Mouse (Mus musculus) heart, embryonic 10.5 days (tissue): ENCODE results near the gene Rbpj. TPM values are rescaled to one million over a fixed set of nuclear protein-coding genes. Genes with fewer than 3 reads are reported as not detected.

Source experiments
- DNase-seq: peaks from one replicate; pipeline ENCODE4 v3.0.0-alpha.2; 2017; ENCODE audit warnings: low spot score
- H3K27ac ChIP-seq: fragments of 300-500 bp; sonication (generic); 2 replicates; pipeline ENCODE4 v1.5.1; 2016; ENCODE audit warnings: mild to moderate bottlenecking
- H3K27me3 ChIP-seq: fragments of 300-500 bp; sonication (generic); 2 replicates; pipeline ENCODE4 v1.6.1; 2016; ENCODE audit warnings: mild to moderate bottlenecking; ENCODE audit not compliant: poor library complexity, insufficient read depth, severe bottlenecking
- H3K36me3 ChIP-seq: fragments of 300-500 bp; sonication (generic); 2 replicates; pipeline ENCODE4 v1.6.1; 2016; ENCODE audit warnings: mild to moderate bottlenecking, moderate library complexity
- H3K4me1 ChIP-seq: fragments of 300-500 bp; sonication (generic); 2 replicates; pipeline ENCODE4 v1.6.1; 2016; ENCODE audit warnings: mild to moderate bottlenecking
- H3K4me3 ChIP-seq: fragments of 300-500 bp; sonication (generic); 2 replicates; pipeline ENCODE4 v1.5.1; 2016; ENCODE audit warnings: mild to moderate bottlenecking, moderate library complexity
- H3K9me3 ChIP-seq: fragments of 300-500 bp; sonication (generic); 2 replicates; pipeline ENCODE4 v1.6.1; 2016; ENCODE audit warnings: mild to moderate bottlenecking, moderate library complexity
- WGBS: fragments of 180-500 bp; shearing (Covaris S2); methylation state at CpG from one replicate; pipeline ENCODE4 v1.1.7; 2016; 5-methylcytosine and 5-hydroxymethylcytosine counted together
- polyA plus RNA-seq: library from polyadenylated mRNA; unstranded; fragments of >200 nt; fragmentation: Nextera tagmentation; extraction: Ambion mirVana; gene quantifications from 2 replicates; pipeline ENCODE4 v1.2.1, GENCODE M21; 2016

The Rbpj gene
- polyA plus RNA-seq, 1 experiment from 2014 or later: 24.6 TPM

GRCm38 (mm10) chr5:53503261-53503660, 37.3 kb downstream of the Rbpj start:
- H3K27ac ChIP-seq: no peak overlapping the region
- no peak overlapping the region for H3K4me3 ChIP-seq
- no peaks in the 10 kb centered on the region for H3K36me3 ChIP-seq
- 0 out of 2 replicates have a peak, but pooled peaks cover 11% of the 10 kb centered on the region for H3K27me3 ChIP-seq
- H3K4me1 ChIP-seq: no peaks in the 10 kb centered on the region
- no peak for DNase-seq
- H3K9me3 ChIP-seq: no peaks in the 10 kb centered on the region
- 41% methylated on average over 3 of the region's 3 CpGs for WGBS

DNA sequence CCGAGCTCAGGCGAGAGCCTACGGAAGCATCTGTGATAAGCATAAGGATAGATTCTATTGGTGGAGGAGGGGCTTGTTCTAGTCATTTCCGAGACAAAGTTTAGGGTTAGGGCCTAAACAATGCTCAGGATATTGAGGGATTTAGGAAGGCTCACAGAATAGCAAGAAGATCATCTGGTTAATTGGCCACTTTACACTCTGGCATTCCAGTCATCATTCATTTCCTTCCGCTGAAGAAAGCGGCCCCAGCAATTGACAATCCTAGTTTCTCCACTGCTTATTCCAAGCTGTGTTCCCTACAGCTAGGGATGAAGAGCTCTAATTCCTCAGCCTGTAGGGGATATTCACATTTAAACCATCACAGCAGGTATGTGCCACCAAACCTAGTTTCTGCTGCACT, 39.8 kb downstream of the Rbpj start:
- Histone ChIP-seq H3K27ac (no peak overlapping the region), H3K27me3 (peaks cover 25% of the 10 kb centered on the region; the same call in 1 of the 2 replicates), H3K36me3 (no peaks in the 10 kb centered on the region), H3K9me3 (no peaks in the 10 kb centered on the region), H3K4me1 (0 out of 2 replicates have a peak, but pooled peaks cover 4% of the 10 kb centered on the region), H3K4me3 (no peak overlapping the region)
- no peak for DNase-seq
- WGBS: 76% methylated on average over 6 of the region's 6 CpGs

DNA sequence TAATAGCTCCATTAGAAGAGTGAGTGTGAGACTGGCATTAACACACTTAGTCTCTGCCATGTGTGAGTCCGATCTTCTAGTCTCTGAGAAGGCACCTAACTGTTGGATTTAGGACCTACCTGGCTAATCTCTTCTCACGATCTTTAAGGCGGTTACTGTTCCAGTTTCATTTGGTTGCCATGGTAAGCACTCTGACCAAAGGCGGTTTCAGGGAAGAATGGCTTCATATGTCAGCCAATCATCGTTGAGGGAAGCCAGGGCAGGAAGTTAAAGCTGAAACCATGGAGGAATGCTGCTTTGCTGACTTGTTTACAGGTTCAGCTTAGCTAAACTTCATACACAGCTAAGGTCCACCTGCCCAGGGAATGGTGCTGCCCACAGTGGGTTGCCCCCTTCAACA, 41.4 kb downstream of the Rbpj start:
- Histone ChIP-seq H3K36me3 (no peaks in the 10 kb centered on the region), H3K4me1 (0 out of 2 replicates have a peak, but pooled peaks cover 4% of the 10 kb centered on the region), H3K27ac (no peak overlapping the region), H3K9me3 (no peaks in the 10 kb centered on the region), H3K4me3 (no peak overlapping the region), H3K27me3 (peaks cover 41% of the 10 kb centered on the region)
- no peak for DNase-seq
- 73% methylated on average over 5 of the region's 5 CpGs for WGBS

DNA sequence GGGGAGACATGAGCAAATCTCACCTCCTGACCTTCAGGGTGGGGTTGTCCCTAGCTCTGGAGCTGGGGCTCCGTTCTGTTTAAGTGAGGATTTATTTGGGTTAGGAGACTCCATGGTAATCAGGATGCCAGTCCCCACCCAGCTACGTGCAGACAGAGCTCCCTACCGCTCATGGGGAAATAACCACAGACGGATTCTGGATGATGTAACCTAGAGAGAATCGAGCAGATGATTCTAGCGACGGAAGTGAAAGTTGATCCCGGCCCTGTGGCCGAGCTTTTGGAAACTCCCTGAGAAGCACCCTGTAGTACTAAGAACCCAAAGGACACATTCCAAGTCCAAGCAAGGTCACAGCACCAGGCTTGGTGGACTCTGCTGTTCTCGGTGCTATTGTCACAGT, 43.5 kb downstream of the Rbpj start:
- WGBS: 69% methylated on average over 10 of the region's 10 CpGs
- DNase-seq: no peak
- Histone ChIP-seq H3K9me3 (no peaks in the 10 kb centered on the region), H3K4me1 (0 out of 2 replicates have a peak, but pooled peaks cover 4% of the 10 kb centered on the region), H3K27ac (no peak overlapping the region), H3K27me3 (peaks cover 44% of the 10 kb centered on the region), H3K4me3 (no peak overlapping the region), H3K36me3 (no peaks in the 10 kb centered on the region)

DNA sequence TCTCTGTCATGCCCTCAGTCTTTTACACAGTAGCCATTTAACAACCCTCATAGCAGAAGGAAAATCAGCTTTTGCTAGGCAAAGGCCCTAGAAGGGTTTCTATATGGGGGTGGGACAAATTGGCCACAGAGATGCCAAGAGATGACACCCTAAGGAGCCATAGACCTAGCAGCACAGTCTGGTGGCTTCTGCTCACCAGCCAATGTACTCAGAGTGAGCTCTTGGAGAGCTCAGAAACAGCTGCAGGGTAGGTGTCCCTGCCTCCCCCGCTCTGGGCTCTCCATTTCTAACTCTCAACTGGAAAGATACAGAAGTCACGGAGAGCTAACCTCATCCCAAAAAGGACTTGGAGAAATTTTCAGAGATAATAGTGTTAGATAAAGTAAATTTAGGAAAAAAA, 44.0 kb downstream of the Rbpj start:
- Histone ChIP-seq H3K9me3 (no peaks in the 10 kb centered on the region), H3K4me1 (0 out of 2 replicates have a peak, but pooled peaks cover 4% of the 10 kb centered on the region), H3K27ac (no peak overlapping the region), H3K4me3 (no peak overlapping the region), H3K36me3 (no peaks in the 10 kb centered on the region), H3K27me3 (peaks cover 44% of the 10 kb centered on the region)
- WGBS: 79% methylated on average over 2 of the region's 2 CpGs
- DNase-seq: no peak

- WGBS: 79% methylated on average over 4 of the region's 4 CpGs
- DNase-seq: no peak
- no peak overlapping the region for H3K4me3 ChIP-seq
Observed at GRCm38 (mm10) chr5:53511426-53511825, 45.5 kb downstream of the Rbpj start.

DNA sequence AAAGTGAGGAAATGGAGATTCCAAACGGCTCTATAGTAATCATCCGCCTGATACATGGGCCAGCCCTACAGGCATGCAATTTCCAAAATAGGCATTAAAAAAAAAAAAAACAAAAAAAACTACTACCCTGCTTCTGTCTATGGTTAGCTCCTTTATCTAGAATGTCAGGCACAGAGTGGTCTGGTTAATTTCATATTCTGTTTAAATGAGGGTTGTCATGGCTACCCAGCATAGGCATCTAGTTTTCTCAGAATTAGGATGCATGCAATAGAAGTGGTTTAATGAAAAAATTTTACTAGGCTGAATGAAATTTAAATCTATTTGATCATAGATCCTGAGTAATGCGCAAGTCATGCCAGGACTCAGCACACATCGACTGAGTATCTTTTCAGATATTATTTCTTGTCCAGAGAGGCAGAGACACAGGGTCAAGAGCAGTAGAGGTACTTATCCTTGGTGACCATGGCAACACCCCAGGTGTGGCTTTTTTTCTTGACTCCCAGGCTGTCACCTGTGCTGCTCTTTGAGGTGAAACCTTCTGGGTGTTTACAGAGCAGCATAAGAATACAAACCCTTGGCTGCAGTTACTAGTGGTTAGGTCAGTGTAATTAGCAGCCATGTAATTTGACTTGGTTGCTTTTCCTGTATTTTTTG, 49.1 kb downstream of the Rbpj start:
- 67% methylated on average over 4 of the region's 4 CpGs for WGBS
- H3K9me3 ChIP-seq: peaks cover 7% of the 10 kb centered on the region
- H3K27ac ChIP-seq: no peak overlapping the region
- no peaks in the 10 kb centered on the region for H3K4me1 ChIP-seq
- peaks cover 43% of the 10 kb centered on the region for H3K27me3 ChIP-seq
- no peaks in the 10 kb centered on the region for H3K36me3 ChIP-seq
- H3K4me3 ChIP-seq: no peak overlapping the region
- DNase-seq: no peak

More at GRCm38 (mm10) chr5:53511426-53511825, 45.5 kb downstream of the Rbpj start:
- H3K9me3 ChIP-seq: peaks cover 3% of the 10 kb centered on the region
- no peaks in the 10 kb centered on the region for H3K36me3 ChIP-seq
- H3K27me3 ChIP-seq: peaks cover 33% of the 10 kb centered on the region
- H3K4me1 ChIP-seq: 0 out of 2 replicates have a peak, but pooled peaks cover 4% of the 10 kb centered on the region
- H3K27ac ChIP-seq: no peak overlapping the region

- H3K9me3 ChIP-seq: peaks cover 7% of the 10 kb centered on the region
- H3K27me3 ChIP-seq: peaks cover 32% of the 10 kb centered on the region
- H3K4me3 ChIP-seq: no peak overlapping the region
- no peak overlapping the region for H3K27ac ChIP-seq
- no peaks in the 10 kb centered on the region for H3K36me3 ChIP-seq
- 0 out of 2 replicates have a peak, but pooled peaks cover 3% of the 10 kb centered on the region for H3K4me1 ChIP-seq
- DNase-seq: no peak
- WGBS: 82% methylated on average over 2 of the region's 2 CpGs
Observed at GRCm38 (mm10) chr5:53516482-53516881, 50.5 kb downstream of the Rbpj start.

DNA sequence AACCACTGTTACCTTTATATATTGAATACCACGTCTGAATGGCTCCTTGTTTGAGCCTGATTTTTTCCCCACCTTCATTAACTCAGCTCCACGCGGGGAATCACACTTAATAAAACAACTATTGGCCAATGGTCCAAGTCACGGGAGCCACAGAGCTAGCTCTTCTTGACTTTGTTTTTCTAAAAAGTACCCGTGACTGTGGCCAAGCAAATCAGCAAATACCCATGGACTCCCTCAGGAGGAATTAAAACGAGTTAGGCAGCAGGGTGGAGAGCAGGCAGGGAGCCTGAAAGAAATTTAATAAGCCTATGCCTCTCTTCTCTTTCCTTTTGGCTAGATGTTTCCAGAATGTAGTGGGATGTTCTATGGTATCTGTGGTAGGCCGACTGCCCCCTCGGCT, 51.9 kb downstream of the Rbpj start:
- peaks cover 25% of the 10 kb centered on the region for H3K27me3 ChIP-seq
- no peak overlapping the region for H3K4me3 ChIP-seq
- peaks cover 7% of the 10 kb centered on the region for H3K9me3 ChIP-seq
- DNase-seq: no peak
- H3K27ac ChIP-seq: no peak overlapping the region
- no peaks in the 10 kb centered on the region for H3K36me3 ChIP-seq
- WGBS: 76% methylated on average over 8 of the region's 8 CpGs
- H3K4me1 ChIP-seq: peaks cover 3% of the 10 kb centered on the region

GRCm38 (mm10) chr5:53519131-53519530, 53.2 kb downstream of the Rbpj start:
- peaks cover 39% of the 10 kb centered on the region for H3K27me3 ChIP-seq
- peaks cover 14% of the 10 kb centered on the region for H3K4me1 ChIP-seq
- H3K4me3 ChIP-seq: no peak overlapping the region
- WGBS: 83% methylated on average over 4 of the region's 4 CpGs
- no peaks in the 10 kb centered on the region for H3K36me3 ChIP-seq
- no peak for DNase-seq
- H3K9me3 ChIP-seq: peaks cover 7% of the 10 kb centered on the region
- H3K27ac ChIP-seq: no peak overlapping the region

GRCm38 (mm10) chr5:53519998-53520577, 54.1 kb downstream of the Rbpj start:
- Histone ChIP-seq H3K4me3 (no peak overlapping the region), H3K36me3 (no peaks in the 10 kb centered on the region), H3K27me3 (peaks cover 44% of the 10 kb centered on the region), H3K27ac (no peak overlapping the region), H3K9me3 (peaks cover 7% of the 10 kb centered on the region), H3K4me1 (peaks cover 14% of the 10 kb centered on the region)
- WGBS: 51% methylated on average over 10 of the region's 10 CpGs
- no peak for DNase-seq

- no peak overlapping the region for H3K4me3 ChIP-seq
- H3K36me3 ChIP-seq: no peaks in the 10 kb centered on the region
- 37% methylated on average over 3 of the region's 3 CpGs for WGBS
- peaks cover 20% of the 10 kb centered on the region for H3K4me1 ChIP-seq
- no peaks in the 10 kb centered on the region for H3K9me3 ChIP-seq
- DNase-seq: no peak
- H3K27me3 ChIP-seq: peaks cover 51% of the 10 kb centered on the region
- no peak overlapping the region for H3K27ac ChIP-seq
Observed at GRCm38 (mm10) chr5:53523046-53523445, 57.1 kb downstream of the Rbpj start.

DNA sequence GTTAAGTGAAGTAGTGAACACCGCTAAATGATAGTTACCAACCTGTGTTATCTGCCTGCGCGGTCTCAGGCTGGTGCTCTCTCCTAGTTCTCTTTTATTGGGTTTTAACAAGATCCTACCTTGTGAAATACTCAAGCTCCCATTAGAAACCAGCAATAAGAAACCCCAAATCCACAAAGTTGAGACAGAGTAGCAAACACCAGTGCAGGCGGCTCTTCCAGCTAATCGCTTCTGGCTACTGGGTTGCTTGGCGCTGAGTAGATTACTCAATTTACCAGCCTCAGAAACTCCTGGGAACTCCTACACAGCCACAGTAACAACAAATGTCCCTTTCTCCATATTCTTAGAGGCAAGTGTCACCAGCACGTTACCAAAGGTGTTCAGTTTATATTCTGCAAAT, 58.2 kb downstream of the Rbpj start:
- Histone ChIP-seq H3K9me3 (no peaks in the 10 kb centered on the region), H3K27ac (no peak overlapping the region), H3K36me3 (no peaks in the 10 kb centered on the region), H3K4me3 (no peak overlapping the region), H3K27me3 (peaks cover 44% of the 10 kb centered on the region), H3K4me1 (peaks cover 20% of the 10 kb centered on the region)
- WGBS: 91% methylated on average over 7 of the region's 7 CpGs
- DNase-seq: no peak
